Mouse (Mus musculus) kidney, adult 11 months (tissue): ENCODE data around the gene Armc10.
"Not testable (repeated sequence)": the region's sequence is repeated elsewhere in the genome, so short reads cannot be mapped to it uniquely, and the experiment has no call there.

ENCODE experiments used
- DNase-seq: peaks from one replicate; pipeline ENCODE4 v3.0.0; 2022

Armc10 gene

DNA sequence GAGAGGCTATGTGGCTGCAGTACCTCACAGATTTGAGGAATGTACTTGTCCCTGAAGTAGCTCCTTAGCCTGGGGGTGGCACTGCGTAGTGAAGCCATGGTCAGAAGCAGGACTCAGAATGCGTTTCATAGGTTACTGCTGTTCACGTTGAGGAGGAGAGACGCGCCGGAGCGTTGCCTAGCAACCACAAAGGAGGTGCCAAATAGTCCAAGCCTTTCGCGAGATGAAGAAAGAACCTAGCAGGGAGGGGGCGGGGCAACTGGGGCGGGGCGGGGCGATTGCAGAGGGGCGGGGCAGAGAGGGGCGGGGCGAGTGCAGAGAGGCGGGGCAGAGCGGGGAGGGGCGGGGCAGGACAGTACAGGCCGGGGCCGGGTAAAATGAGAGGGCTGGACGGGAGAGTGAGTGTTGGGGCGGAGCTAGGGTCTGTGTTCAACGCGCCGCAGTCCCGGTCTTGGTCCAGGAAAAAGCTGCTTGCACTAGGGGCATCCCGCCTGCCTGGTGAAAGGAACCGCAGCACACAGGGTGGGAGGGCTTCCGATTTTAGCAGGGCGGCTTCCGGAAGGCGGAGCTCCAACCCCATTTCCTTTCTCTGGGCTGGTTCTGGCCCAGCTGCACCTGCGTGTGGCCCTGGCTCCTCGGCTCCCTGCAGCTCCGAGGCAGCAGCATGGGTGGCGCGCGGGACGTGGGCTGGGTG is at the start of gene Armc10, which contains the start of gene Fbxl13:
TSS of gene Armc10 (plus strand) at position 375 of the 694 bp plus-strand sequence.
TSS of gene Fbxl13 (minus strand) at position 196 of the 694 bp plus-strand sequence.
- DNase-seq = peak; percentile 95

DNA sequence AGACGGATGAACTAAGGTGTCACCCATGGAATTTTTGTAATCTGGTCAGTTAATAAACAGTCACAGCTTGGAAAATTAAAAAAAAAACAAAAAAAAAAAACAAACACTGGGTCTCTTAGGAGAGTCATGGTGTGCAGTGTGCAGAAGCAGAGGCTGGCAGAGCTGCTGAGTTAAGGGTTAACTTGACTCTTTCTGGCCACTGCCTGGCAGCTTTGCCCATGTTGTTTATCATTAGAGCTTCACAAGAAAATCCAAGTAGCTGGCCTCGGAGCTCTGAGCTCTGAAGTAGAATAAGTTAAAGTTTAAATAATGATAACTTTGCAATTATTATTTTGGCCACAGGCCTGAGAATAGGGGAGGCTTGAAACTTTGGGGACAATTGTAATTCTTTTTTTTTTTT is 46.1 kb upstream of the Armc10 start:
- peak; percentile 33 for DNase-seq

DNA sequence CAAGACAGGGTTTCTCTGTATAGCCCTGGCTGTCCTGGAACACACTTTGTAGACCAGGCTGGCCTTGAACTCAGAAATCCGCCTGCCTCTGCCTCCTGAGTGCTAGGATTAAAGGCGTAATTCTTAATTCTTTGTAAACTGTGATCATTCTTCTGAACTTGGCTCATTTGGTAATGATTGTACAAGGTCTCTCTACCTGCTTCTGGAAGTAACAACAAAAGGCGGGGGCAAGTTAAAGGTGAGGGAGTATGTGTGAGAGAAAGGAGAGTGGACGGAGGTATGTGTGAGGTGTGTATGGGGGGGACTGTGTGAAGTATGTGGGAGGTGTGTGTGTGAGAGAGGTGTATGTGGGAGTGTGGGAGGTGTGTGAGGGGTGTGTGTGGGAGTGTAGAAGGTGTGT is 45.7 kb upstream of the Armc10 start:
- no peak for DNase-seq

DNA sequence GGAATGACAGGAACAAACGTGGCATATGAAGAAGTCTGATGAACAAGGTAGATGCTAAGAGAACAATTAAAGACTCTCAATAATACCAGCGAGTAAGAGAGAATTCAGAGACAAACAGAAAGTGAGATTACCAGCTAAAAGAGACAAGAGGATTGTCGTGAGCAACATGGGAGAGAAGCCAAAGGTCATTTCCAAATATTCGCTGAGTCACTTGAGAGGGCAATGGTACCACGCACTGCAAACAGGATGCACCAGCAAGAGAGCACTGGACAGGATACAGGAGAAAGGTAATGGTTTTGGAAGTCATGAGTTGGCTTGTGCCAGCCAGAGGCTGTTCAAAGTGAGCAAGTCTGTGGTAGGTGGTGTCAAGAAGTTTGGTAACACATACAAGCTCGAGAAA is 39.7 kb upstream of the Armc10 start:
- DNase-seq = no peak

DNA sequence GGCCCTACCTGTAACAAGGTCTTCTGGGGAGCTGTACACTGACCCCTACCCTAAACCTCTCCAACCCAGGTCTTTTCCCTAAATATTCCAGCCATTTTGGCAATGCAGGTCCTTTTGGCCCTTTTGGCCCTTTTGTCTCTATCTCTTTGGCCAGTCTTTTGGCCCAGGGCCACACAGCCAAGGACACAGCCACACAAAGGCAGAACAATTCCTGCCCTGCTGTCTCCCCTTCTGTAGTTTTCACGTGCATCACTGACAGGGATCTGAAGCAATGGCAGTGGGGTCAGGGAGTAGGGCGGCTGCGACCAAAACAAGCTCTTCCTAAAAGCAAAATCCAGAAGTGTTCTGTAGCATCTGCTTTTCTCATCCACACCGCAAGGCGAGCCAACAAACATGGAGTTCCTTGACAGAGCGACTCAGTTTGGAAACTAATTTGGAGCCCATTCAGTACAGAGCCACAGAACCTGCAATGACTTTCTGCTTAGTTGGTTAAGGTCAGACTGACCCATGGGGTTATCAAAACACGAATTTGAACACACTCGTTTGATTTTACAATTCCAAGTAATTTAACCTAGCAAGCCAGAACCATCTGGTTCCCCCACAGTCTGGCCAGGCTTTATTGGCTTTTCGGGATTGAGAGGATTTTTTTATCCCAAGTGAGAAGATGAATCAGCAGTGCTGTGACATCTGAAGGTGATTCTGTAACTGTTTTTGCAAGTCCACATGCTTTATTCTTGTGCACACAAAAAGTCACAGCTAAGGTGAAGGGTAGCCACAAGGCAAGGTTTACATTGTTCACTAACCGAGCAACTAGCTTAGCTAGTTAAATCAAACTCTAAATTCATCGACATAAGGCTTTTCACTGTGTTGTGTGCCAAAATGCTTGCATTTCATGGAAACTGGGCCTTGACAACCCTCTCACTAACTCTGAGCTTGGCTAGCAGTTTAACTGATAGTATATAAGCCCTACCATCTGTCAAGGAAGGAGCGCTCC is 37.0 kb upstream of the Armc10 start:
- no peak for DNase-seq

DNA sequence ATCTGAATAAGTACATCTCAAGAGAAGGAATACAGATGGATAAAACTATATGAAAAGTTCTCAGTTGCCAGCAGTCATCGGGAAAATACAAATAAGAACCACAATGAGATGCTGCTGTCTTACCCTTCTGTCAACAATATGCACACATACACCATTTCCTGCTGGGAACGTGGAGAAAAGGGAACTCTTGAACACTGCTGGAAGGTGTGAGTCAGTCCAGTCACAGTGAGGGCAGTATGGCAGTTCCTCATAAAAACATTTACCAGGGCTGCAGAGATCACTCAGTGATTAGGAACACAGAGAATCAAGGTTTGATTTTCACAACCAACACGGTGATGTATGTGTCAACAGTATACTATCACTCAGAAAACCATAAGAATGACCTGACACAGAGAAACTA is 34.6 kb upstream of the Armc10 start:
- DNase-seq = no peak

DNA sequence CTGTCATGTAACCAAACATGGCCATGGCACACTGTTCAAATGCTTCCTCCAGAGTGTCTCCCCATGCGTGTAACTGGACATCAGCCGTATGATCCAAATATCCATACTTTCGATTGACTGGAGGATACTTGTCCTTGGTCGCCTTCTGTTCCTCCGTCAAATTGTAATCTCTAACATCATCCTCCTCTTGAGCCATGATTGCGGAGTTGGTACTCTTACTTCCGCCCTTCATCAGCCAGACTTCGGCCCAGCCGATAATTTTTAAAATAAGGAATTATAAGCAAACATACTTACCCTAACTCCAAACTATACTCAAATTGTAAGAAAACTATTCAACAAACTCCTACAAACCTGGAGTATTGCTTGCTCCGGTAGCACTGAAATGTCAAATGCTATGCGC is 31.3 kb upstream of the Armc10 start:
- not testable (repeated sequence) for DNase-seq

DNA sequence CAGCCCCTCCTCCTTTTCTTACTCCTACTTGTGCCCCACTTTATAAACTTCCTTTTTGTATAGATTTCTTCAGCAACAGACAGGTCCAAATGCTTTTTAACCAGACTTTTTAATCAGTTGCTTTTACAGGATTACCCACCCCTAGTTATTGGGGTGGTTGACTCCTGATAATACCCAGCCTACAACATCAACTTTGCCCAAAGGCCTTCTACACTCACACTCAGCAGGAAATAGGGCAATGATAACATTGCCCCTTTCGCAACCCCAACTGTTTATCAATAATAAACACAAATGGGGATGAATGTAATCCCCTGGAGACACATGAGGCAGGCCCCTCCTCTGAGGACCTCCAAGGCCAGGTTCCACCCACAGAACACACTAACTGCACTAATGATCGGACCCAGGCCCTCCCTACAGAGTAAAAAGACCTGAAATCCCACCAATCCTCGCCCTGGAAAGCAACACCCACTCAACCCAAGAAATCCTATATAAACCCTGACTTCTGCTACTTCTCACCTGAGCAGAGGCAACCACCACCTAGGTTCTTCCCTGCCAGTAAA is 29.1 kb upstream of the Armc10 start:
- no peak for DNase-seq

DNA sequence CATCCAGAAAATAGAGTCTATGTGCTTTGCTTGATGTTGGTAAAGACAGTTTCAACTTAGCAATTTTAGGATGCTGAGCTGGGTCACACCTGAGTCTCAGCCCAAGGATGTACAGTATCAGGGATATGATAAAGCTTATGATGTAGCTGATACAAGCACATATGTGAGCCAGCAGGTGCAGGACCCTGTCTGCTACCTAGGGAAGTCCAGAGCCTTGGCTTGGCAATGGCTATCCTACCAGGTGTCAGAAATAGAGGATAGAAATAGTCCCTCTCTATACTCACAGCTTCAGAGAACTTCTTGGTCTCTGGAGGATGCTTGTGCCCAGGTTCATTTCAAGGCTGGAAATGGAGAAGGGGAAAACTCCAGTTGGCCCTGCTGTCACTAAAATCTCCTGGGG is 19.7 kb upstream of the Armc10 start:
- no peak for DNase-seq

DNA sequence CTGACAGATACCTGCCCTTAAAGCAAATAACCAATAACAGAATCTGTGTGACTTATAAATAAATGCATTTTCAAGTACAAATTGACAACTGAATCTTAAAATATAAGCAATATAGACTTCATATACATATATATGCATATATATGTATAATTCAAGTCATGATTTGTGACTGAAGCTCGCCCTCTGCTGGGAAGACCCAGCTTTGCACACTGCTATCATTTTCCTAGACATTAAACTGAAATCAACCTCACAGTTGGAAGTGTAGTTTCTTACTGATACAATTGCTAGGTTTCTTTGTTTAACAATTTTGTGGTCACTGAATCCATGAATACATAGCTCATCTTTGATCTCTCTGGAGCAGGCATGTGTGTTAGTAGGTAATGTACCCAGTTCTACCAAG is 4.7 kb upstream of the Armc10 start:
- DNase-seq = no peak

DNA sequence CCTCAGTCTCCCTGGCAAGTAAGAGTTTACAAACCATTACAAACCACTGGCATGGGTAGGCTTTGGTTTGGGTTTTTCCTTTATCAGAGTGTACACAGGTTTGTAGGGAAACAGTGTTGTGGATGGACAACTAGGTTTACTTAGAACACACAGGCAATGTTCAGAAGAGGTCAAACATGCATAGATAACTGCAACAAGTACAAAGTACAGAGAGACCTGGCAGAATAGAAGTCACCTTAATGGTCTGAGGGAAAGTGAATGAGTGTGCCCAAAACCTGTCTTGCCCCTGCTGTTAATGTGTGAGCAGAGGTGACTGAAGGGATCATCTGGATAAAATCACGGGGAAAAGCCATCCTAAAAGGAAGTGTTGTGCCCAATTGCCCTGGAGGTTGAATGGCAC is 2.0 kb upstream of the Armc10 start:
- DNase-seq = no peak

DNA sequence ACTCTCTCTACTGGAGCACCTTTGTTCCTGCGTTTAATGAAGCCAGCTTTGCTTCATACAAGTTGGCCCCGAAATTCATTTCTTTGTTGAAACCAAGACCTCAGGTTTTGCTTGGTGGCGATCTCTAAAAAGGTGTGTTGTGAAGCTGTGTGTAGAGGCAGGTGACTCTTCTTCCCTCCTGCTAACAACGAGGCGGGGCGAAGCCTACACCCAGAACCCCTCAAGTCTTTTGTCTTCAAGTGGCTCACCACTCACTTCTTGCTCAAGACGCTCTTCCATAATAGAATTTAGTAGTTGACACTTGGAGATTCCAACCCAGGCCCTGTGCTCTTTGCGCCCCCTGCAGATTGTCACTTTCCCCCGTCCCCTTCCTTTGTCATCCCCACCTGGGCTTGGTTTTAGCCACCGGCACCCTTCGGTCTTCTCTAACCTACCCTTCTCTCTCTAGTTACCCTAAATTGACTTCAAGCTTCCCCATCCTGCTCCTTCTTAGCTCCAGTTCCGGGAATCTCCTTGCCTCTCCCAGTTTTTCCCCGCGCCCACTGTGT is 648 bp upstream of the Armc10 start:
- DNase-seq = peak; percentile 5

DNA sequence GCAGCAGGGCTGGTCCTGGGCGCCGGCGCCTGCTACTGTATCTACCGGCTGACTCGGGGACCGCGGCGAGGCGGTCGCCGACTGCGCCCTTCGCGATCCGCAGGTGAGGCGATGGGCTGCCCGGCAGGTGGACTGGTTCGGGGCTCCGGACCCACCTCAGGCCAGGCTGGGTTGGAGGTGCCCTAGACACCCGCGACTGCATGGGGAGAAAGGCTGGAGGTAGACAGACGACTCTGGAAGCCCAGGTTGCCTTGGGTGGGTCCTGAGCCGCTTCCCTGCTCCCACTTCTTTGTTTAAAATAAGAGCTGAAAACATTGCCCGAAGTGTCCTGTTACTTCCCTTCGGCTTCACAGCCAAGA is 499 bp downstream of the Armc10 start:
- no peak for DNase-seq

DNA sequence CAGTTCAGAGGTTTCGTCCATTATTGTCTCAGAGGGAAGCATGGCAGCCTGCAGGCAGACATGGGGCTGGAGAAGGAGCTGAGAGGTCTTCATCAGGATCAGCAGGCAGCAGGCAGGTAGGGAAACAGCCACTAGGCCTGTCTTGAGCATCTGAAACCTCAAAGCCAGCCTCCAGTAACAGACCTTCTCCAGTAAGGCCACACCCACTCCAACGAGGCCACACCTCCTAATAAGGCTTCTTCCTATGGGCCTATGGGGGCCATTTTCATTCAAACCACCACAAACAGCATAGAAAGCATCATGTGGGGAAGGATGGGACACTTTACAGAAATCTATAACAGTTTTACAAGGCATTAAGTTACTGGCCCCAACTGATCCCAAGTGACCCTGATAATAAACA is 5.1 kb downstream of the Armc10 start:
- no peak for DNase-seq

DNA sequence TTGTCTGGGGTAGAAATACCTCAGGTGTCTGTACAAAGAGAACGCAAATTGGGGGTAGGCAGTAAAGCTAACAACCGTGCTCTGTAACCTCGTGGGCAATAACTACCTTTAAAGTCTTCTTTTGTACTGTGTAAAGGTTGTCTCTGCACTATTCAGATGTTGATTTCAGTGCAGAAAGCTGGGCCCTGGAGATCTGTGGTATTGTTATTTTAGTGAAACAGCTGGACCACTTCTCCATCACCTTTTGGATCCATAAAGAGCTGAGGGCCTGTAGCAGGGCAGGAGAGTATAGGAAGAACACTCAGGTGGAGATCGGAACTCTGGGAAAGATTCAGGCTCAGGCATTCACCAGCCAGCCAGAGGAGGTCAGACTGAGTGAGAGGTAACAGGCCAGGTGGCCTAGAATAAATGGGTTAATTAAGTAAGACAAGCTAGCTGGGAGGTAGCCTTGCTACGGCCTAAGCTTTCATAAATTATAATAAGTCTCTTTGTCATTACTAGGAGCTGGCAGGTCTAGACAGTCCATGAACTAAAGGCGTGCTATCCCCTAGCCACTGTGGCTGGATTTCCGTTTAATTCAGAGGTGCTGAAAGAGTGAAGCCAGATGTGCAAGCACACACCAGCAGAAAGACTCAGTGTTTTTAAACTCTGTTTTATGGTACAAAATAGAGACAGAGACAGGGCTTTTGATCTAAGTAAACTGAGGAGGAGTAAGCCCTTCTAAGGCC is 6.4 kb downstream of the Armc10 start:
- no peak for DNase-seq

DNA sequence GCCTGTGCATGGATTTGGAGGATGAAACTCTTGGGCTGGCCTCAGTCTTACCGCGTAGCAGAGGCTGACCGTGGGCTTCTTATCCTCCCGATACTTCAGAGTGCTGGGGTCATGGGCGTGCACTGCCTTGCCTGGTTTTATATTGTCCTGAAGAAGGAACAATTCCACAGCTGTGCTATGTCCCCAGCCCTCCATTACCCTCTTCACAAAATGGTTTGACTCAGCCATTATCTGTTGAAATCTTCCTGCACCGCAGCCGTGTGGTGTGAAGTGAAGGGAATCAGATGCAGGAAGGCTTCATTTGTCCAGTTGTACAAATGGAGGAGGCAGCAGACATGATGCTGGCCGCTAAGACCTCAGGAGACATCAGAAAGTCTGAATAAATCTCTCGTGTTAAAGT is 11.3 kb downstream of the Armc10 start:
- DNase-seq = no peak

DNA sequence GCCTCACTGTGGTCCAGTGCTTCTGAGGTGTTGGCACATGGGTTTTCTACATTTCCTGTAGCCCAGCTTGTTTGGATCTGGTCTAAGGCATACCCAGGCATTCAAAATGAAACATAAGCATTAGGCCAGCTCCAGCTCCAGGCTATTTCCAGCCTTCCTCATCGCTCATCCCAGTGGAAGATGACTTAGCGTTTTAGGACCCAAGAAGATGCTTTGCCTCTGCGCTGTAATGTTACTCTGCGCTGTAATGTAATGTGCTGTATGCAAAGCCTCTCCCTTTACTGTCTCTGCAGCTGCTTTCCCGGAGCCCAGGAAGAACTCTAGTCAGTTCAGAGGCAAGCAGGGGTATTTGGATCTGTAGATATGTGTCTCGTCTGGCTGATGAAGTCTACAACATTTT is 12.4 kb downstream of the Armc10 start:
- DNase-seq = no peak

DNA sequence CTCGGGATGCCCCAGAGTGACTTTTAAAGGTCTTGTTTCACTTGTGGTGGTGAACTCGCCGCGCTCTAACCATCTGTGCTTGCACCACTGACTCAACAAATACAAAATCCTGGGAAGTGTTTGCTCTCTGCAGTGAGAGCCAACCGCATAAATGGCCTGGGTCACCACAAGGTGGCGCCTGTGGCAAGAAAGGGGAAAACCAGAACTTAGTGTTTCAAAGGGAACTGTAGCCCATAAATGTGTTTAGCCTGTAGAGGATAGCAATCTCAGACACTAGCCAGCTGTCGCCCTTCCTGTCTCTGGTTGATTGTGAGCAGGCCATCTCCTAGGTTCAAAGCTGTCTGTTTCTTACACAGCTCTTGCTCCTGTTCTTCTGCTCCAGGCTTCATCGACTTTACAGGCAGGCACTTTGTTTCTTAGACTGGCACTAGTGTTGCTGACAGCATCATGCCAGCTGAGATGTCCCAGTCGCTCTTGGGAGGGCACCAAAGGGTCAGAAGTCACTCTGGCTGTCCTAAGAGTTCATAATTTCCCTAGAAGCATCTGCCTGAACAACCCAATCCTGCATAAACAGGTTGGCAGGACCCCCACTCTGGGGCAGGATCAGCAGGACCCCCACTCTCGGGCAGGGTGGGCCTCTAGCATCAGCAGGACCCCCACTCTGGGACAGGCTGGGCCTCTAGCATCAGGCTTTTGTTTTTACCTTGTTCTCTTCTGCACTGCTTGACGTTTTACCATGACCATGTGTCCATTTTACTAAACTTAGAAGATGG is 13.2 kb downstream of the Armc10 start:
- DNase-seq = peak; percentile 70

DNA sequence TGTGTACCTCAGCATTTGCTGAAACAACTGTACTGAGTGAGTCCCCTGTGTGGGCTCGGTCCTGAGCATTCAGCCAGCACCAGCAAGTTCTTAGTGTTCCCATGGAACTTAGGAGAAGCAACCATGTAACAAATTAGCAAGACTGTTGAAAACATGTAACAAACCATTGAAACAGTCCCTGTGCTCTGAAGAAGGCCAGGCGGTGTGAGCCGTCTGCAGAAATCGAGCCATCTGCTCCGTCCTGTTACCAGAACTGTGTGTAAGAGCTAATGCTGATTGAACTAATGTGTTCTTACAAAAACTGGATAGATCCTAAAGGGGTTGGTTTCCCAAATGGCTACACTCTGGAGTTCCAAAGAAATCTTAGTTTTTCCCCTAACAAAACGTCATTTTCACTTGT is 15.2 kb downstream of the Armc10 start:
- DNase-seq = no peak

DNA sequence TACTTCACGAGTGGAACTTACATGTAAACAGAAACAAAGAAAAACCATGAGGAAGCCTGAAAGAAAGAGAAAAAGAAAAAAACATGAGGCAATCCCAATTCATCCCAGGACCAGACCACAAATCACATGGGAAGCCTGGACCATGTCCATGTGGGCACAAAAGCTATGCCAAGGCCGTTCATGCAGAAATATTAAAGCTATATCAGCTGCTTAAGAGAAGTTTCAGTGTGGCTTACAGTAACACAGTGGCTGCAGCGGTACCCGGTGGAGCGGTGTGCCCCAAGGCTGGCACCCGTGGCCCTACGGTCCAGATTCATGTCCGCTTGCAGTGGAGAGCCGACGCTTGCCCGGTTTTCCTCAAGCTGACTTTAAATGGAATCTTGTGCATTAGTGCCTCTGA is 17.5 kb downstream of the Armc10 start:
- DNase-seq = no peak

DNA sequence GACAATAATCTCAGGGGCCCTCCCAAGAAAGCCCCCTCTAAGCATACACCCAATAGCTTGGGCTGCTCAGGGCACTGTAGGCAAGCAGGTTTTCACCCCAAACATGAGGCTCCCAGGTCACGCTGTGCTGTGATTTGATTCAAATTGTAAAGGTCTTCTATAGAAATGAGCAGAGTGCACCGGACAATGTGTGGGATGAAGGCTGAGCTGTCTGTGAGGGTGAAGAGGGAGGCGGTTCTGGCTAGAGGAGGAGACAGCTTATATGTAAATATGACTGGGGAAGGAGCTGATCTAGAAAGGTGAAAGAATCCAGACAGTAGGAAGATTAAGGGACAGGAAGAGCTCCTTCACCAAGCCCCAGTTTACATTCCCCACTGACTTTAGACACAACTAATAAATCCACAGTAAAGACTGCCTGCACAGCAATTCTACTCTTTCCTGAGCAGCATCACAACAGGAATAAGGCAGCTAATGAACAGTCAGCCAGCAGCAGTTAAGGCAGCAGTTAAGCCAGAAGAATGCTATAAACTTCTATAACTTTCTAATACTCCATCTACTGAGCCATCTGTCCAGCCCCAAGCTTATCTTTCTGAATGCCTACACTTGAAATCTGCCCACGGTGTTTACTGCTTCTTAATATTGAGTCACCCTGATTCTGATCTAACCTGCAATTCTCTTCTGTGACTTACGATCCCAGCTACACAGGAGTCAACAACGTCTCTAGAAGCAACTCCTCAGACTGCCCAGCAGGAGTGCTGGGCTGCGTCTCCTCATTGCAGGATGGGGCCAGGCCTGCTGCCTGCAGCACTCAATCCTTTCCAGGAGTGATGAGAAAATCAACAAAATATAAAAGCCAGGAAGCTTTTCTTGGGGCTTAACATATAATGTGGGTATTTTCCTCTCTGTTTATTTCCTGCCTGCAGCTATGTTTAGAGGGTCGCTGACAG is 21.9 kb downstream of the Armc10 start:
- DNase-seq = no peak
